In the genomic region with DNA sequence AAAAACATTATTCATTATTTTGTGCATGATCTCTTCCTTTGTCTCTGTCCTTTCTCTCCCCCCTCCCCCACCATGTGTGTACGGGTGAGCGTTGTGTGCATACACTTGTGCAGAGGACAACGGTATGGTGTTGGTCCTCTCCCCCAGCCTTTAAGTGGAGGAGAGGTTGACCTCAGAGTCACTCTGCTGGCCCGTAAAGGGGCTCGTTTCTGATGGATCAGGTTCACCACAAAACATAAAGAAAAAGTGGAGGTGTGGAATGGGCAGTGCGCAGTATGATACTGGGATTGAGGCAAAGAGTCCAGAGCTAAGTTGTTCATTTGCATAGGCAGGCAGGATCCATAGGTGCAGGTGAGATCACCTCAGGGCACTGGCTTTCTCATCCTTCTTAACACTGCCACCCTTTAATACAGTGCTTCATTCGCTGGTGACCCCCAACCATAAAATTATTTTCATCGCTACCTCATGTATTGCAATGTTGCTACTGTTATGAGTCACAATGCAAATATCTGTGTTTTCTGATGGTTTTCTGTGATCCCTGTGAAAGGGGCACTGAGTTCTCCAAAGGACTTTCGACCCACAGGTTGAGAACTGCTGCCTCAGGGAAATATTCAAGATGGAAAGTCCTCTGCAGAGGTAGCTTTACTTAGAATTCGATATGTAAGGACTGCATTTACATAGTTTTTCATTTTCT, we compare ENCODE assay signal across 26 mouse cellular contexts.
"Had no signal": no experiment of that assay in that cellular context is flagged by ENCODE, and none has a peak within 500 bp of the region (broad histone marks: within the 10 kb centered on the region; RNA-seq: fewer than 3 reads in every experiment).

No protein-coding gene starts in this region.

- ATAC-seq: hindbrain, embryonic 16.5 days; intestine, embryonic 16.5 days had no signal

- H3K4me3 ChIP-seq: gastrocnemius, adult 2 months; heart, embryonic 13.5 days; heart, embryonic 15.5 days; hindbrain, embryonic 10.5 days; hindbrain, embryonic 12.5 days; kidney, embryonic 15.5 days; limb, embryonic 13.5 days; limb, embryonic 15.5 days; liver, embryonic 12.5 days had no signal

- H3K36me3 ChIP-seq: heart, embryonic 13.5 days; heart, embryonic 15.5 days; hindbrain, embryonic 10.5 days; hindbrain, embryonic 12.5 days; kidney, embryonic 15.5 days; limb, embryonic 13.5 days; limb, embryonic 15.5 days; liver, embryonic 12.5 days had no signal

- H3K27ac ChIP-seq: gastrocnemius, adult 2 months; heart, embryonic 13.5 days; heart, embryonic 15.5 days; hindbrain, embryonic 10.5 days; hindbrain, embryonic 12.5 days; hindbrain, embryonic 14.5 days; kidney, embryonic 15.5 days; kidney, postnatal 0 days; limb, embryonic 13.5 days; limb, embryonic 15.5 days; liver, embryonic 12.5 days; liver, embryonic 14.5 days had no signal

- H3K4me2 ChIP-seq: heart, embryonic 11.5 days; heart, embryonic 13.5 days; heart, embryonic 15.5 days; hindbrain, embryonic 12.5 days; hindbrain, embryonic 14.5 days; kidney, embryonic 15.5 days; limb, embryonic 13.5 days; limb, embryonic 15.5 days; liver, embryonic 12.5 days had no signal

- H3K27me3 ChIP-seq: heart, embryonic 13.5 days; heart, embryonic 15.5 days; hindbrain, embryonic 12.5 days; kidney, embryonic 15.5 days; limb, embryonic 13.5 days; limb, embryonic 15.5 days; liver, embryonic 12.5 days had no signal

- H3K9me3 ChIP-seq: heart, embryonic 13.5 days; heart, embryonic 15.5 days; hindbrain, embryonic 10.5 days; hindbrain, embryonic 12.5 days; kidney, embryonic 15.5 days; limb, embryonic 13.5 days; limb, embryonic 15.5 days; liver, embryonic 12.5 days had no signal

- H3K9ac ChIP-seq: heart, embryonic 13.5 days; heart, embryonic 15.5 days; hindbrain, embryonic 12.5 days; hindbrain, embryonic 14.5 days; kidney, embryonic 15.5 days; limb, embryonic 13.5 days; limb, embryonic 15.5 days; liver, embryonic 12.5 days; liver, embryonic 14.5 days had no signal

- DNase-seq: gastrocnemius, adult 2 months; gastrocnemius, postnatal 10 days; gastrocnemius, postnatal 25 days; heart, postnatal 4 days; kidney, adult 11 months; kidney, adult 2 months; kidney, adult 9 months; kidney, postnatal 14 days; kidney, postnatal 36 days; layer of hippocampus, adult 9-11 months; layer of hippocampus, postnatal 36 days; left cerebral cortex, postnatal 4 days had no signal

- H3K4me1 ChIP-seq: heart, embryonic 13.5 days; hindbrain, embryonic 10.5 days; hindbrain, embryonic 12.5 days; limb, embryonic 15.5 days had no signal
